Mouse (Mus musculus) MEL (cell line): ENCODE results near the gene Hmgcs1.

Experiments
- CHD2 ChIP-seq: IDR thresholded peaks from 2 replicates; pipeline ENCODE4 v1.6.1; 2011; ENCODE audit warnings: low read length, improper control_type of control experiment
- CTCF ChIP-seq, 3 experiments: IDR thresholded peaks in 2 of 3; conservative IDR thresholded peaks in 1 of 3; 2 replicates each; pipeline ENCODE4 v1.5.1; 2011 to 2012; ENCODE audit warnings: low read length in 3 of 3, low read depth in 2 of 3, mild to moderate bottlenecking in 2 of 3, improper control_type of control experiment in 1 of 3, inconsistent platforms in 1 of 3, mixed read lengths in 1 of 3, moderate library complexity in 1 of 3; ENCODE audit not compliant: control insufficient read depth in 1 of 3, insufficient read depth in 1 of 3, poor library complexity in 1 of 3, severe bottlenecking in 1 of 3
- EP300 ChIP-seq, 2 experiments: IDR thresholded peaks; 2 replicates each; pipeline ENCODE4 v1.6.1; 2011; ENCODE audit warnings: improper control_type of control experiment in 2 of 2, low read length in 2 of 2, low read depth in 1 of 2, mild to moderate bottlenecking in 1 of 2
- GATA1 ChIP-seq: IDR thresholded peaks from 2 replicates; pipeline ENCODE4 v1.6.1; 2011; ENCODE audit warnings: low read depth, low read length, improper control_type of control experiment
- MAX ChIP-seq: IDR thresholded peaks from 2 replicates; pipeline ENCODE4 v1.6.1; 2011; ENCODE audit warnings: low read length, improper control_type of control experiment
- MAZ ChIP-seq: IDR thresholded peaks from 2 replicates; pipeline ENCODE4 v1.6.1; 2012; ENCODE audit warnings: low read depth, mild to moderate bottlenecking, inconsistent platforms, low read length, improper control_type of control experiment
- MYB ChIP-seq: IDR thresholded peaks from 2 replicates; pipeline ENCODE4 v1.6.1; 2011; ENCODE audit warnings: mild to moderate bottlenecking, low read depth, low read length, improper control_type of control experiment
- NELFE ChIP-seq: IDR thresholded peaks from 2 replicates; pipeline ENCODE4 v1.6.1; 2011; ENCODE audit warnings: low read depth, low read length, improper control_type of control experiment
- POLR2A ChIP-seq, 2 experiments: IDR thresholded peaks; 2 replicates each; pipeline ENCODE4 v1.6.1; 2011 to 2012; ENCODE audit warnings: low read length in 2 of 2, mild to moderate bottlenecking in 2 of 2, control low read depth in 1 of 2, improper control_type of control experiment in 1 of 2, low read depth in 1 of 2, moderate library complexity in 1 of 2; ENCODE audit not compliant: control insufficient read depth in 1 of 2, insufficient read depth in 1 of 2, poor library complexity in 1 of 2
- RAD21 ChIP-seq: IDR thresholded peaks from 2 replicates; pipeline ENCODE4 v1.6.1; 2011; ENCODE audit warnings: mild to moderate bottlenecking, low read depth, low read length, improper control_type of control experiment
- SIN3A ChIP-seq: IDR thresholded peaks from 2 replicates; pipeline ENCODE4 v1.6.1; 2012; ENCODE audit warnings: low read length, improper control_type of control experiment, inconsistent platforms
- SMC3 ChIP-seq: IDR thresholded peaks from 2 replicates; pipeline ENCODE4 v1.6.1; 2011; ENCODE audit warnings: low read depth, low read length, improper control_type of control experiment
- USF2 ChIP-seq, 2 experiments: IDR thresholded peaks; 2 replicates each; pipeline ENCODE4 v1.6.1; 2011 to 2012; ENCODE audit warnings: improper control_type of control experiment in 2 of 2, low read length in 2 of 2, borderline replicate concordance in 1 of 2, inconsistent platforms in 1 of 2, low read depth in 1 of 2, mild to moderate bottlenecking in 1 of 2; ENCODE audit not compliant: insufficient read depth in 1 of 2
- ZMIZ1 ChIP-seq: IDR thresholded peaks from 2 replicates; pipeline ENCODE4 v1.6.1; 2012; ENCODE audit warnings: low read depth, mild to moderate bottlenecking, inconsistent platforms, low read length, improper control_type of control experiment, moderate library complexity

GRCm38 (mm10) chr13:119756831-119757230 is 66.7 kb downstream of the Hmgcs1 start:
- no peak for TF ChIP-seq POLR2A (IDR thresholded peaks at IDR 0.05; ENCODE audit: control insufficient read depth in 1 of 2, insufficient read depth in 1 of 2, low read depth in 1 of 2, low read length in 2 of 2, poor library complexity in 1 of 2)
- no peak for TF ChIP-seq MAX
- no peak for TF ChIP-seq USF2 (IDR thresholded peaks at IDR 0.05; ENCODE audit: borderline replicate concordance in 1 of 2, insufficient read depth in 1 of 2, low read depth in 1 of 2, low read length in 2 of 2)
- TF ChIP-seq NELFE: no peak
- no peak for TF ChIP-seq EP300 (IDR thresholded peaks at IDR 0.05; ENCODE audit: low read depth in 1 of 2, low read length in 2 of 2)
- TF ChIP-seq SMC3: no peak
- no peak for TF ChIP-seq SIN3A
- no peak for TF ChIP-seq ZMIZ1
- no peak for TF ChIP-seq CTCF (IDR thresholded peaks at IDR 0.05 in 2 of 3, conservative IDR thresholded peaks at IDR 0.05 in 1 of 3; ENCODE audit: control insufficient read depth in 1 of 3, insufficient read depth in 1 of 3, low read depth in 2 of 3, low read length in 3 of 3, poor library complexity in 1 of 3, severe bottlenecking in 1 of 3)
- TF ChIP-seq RAD21: no peak
- TF ChIP-seq MAZ: no peak
- TF ChIP-seq MYB: no peak
- TF ChIP-seq CHD2: no peak
- TF ChIP-seq GATA1: no peak
